Mouse (Mus musculus) heart, embryonic 13.5 days (tissue): ENCODE data around the gene Grin2a. TPM values are rescaled to one million over a fixed set of nuclear protein-coding genes. Genes with fewer than 3 reads are reported as not detected.

Experiments
- ATAC-seq: fragments of 200-750 bp; cut with Nextera tagmentation; 2 replicates; pipeline ENCODE4 v1.8.0; 2017; ENCODE audit warnings: moderate TSS enrichment; ENCODE audit not compliant: insufficient number of reproducible peaks, low FRiP score, low TSS enrichment; ENCODE audit errors: extremely low read depth
- H3K27ac ChIP-seq: fragments of 300-500 bp; sonication (generic); replicated peaks from 2 replicates; pipeline ENCODE4 v1.5.1; 2015; ENCODE audit warnings: moderate library complexity, mild to moderate bottlenecking, inconsistent platforms
- H3K27me3 ChIP-seq: fragments of 300-500 bp; sonication (generic); replicated peaks from 2 replicates; pipeline ENCODE4 v1.6.1; 2015; ENCODE audit warnings: mild to moderate bottlenecking, inconsistent platforms
- H3K36me3 ChIP-seq: fragments of 300-500 bp; sonication (generic); 2 replicates; pipeline ENCODE4 v1.6.1; 2015; ENCODE audit warnings: mild to moderate bottlenecking, inconsistent platforms
- H3K4me1 ChIP-seq: fragments of 300-500 bp; sonication (generic); 2 replicates; pipeline ENCODE4 v1.6.1; 2015; ENCODE audit warnings: inconsistent platforms
- H3K4me2 ChIP-seq: fragments of 300-500 bp; sonication (generic); 2 replicates; pipeline ENCODE4 v1.6.1; 2015; ENCODE audit warnings: inconsistent platforms, mild to moderate bottlenecking, moderate library complexity
- H3K4me3 ChIP-seq: fragments of 300-500 bp; sonication (generic); 2 replicates; pipeline ENCODE4 v1.5.1; 2015; ENCODE audit warnings: moderate library complexity, mild to moderate bottlenecking, inconsistent platforms
- H3K9ac ChIP-seq: fragments of 300-500 bp; sonication (generic); 2 replicates; pipeline ENCODE4 v1.6.1; 2015; ENCODE audit warnings: inconsistent platforms, mild to moderate bottlenecking, moderate library complexity
- H3K9me3 ChIP-seq: fragments of 300-500 bp; sonication (generic); 2 replicates; pipeline ENCODE4 v1.6.1; 2016; ENCODE audit warnings: inconsistent platforms
- WGBS: fragments of 180-500 bp; shearing (Covaris S2); methylation state at CpG from one replicate; pipeline ENCODE4 v1.1.7; 2015; ENCODE audit warnings: mixed read lengths; 5-methylcytosine and 5-hydroxymethylcytosine counted together
- polyA plus RNA-seq: library from polyadenylated mRNA; unstranded; fragments of >200 nt; fragmentation: Nextera tagmentation; extraction: Ambion mirVana; gene quantifications from 2 replicates; pipeline ENCODE4 v1.2.1, GENCODE M21; 2015

Grin2a gene
- polyA plus RNA-seq, 1 experiment from 2014 or later: 0.90 TPM

DNA sequence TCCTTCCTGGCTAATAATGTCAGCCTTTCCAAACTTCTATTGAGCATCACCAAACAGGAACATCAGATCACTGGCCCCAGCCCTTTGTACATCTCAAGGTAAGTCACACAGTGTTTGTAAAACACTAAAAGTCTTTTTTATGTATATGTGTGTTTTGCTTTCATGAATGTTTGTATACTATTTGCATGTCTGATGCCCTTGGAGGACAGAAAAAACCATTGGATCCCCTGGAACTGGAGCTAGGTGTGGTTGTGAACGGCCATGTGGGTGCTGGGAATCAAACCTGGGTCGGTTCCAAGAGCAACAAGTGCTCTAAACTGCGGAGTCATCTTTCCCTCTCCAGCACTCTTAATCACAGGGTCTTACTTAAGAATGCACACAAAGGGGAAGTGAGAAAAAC, 245.7 kb downstream of the Grin2a start:
- H3K9me3 ChIP-seq: peaks cover 3% of the 10 kb centered on the region; the same call in 1 of the 2 replicates
- H3K27me3 ChIP-seq: no peaks in the 10 kb centered on the region
- no peak overlapping the region for H3K27ac ChIP-seq
- H3K4me3 ChIP-seq: no peak overlapping the region
- 75% methylated on average over 3 of the region's 3 CpGs for WGBS
- H3K36me3 ChIP-seq: no peaks in the 10 kb centered on the region
- ATAC-seq: no peak
- no peak overlapping the region for H3K9ac ChIP-seq
- no peak overlapping the region for H3K4me2 ChIP-seq
- no peaks in the 10 kb centered on the region for H3K4me1 ChIP-seq

DNA sequence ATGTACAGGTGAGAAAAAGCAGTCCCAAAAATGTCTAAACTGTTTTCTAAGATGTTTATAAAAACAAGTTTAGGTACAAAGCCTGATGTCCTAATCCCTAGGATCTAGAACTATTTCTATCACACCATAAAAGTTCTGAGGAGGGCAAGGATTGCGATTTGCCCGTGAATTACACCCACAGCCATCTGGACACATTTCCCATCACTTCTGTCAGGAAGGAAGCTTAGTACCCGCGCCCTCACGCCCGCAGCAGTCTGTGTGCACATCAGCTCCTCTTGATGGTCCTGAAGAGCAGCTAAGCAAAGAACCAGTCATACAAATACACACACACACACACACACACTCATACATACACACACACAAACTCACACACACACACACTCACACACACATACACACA, 252.9 kb downstream of the Grin2a start:
- 79% methylated on average over 6 of the region's 6 CpGs for WGBS
- Histone ChIP-seq H3K27ac (no peak overlapping the region), H3K4me2 (no peak overlapping the region), H3K27me3 (no peaks in the 10 kb centered on the region), H3K9ac (no peak overlapping the region), H3K4me3 (no peak overlapping the region), H3K4me1 (no peaks in the 10 kb centered on the region), H3K36me3 (no peaks in the 10 kb centered on the region), H3K9me3 (no peaks in the 10 kb centered on the region)
- ATAC-seq: no peak

DNA sequence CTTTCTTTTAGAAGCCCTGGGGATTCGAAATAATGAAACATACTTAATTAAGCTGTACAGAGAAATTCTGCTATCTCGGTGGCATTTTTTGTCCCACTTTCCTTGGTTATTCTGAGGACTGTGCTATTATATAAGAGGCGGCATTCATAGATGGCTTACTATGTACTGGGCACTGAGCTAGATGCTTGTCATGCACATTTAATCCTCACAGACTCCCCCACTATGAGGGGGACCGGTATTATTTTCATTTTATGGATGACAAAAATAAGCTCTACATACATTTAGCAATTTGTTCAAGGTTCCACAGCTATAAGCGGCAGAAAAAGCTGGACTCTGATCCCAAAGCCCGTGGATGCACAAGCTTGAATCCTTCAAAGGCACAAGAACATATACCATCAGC, 256.7 kb downstream of the Grin2a start:
- Histone ChIP-seq H3K4me3 (no peak overlapping the region), H3K36me3 (no peaks in the 10 kb centered on the region), H3K9ac (no peak overlapping the region), H3K27me3 (no peaks in the 10 kb centered on the region), H3K4me2 (no peak overlapping the region), H3K9me3 (no peaks in the 10 kb centered on the region), H3K27ac (no peak overlapping the region), H3K4me1 (no peaks in the 10 kb centered on the region)
- no peak for ATAC-seq
- 77% methylated on average over 6 of the region's 6 CpGs for WGBS

DNA sequence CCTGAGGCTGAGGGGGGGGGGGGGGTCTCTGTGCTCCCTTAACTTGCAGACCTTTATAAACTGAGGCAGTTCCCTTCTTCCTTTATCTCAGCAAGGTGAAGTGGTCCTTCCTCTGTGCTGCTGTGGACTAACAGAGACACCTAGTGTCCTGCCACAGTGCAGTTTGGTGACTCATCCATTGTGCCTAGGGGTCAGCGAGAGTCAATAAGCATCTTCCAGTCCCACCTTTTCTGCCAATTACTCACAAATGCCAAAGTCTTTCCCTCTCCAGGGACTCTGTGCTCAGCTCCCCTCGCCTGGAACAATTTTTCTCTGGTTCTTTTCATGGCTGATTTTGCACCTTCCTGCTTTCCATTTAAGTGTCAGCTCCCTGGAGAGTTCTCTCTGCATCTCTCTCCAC, 258.2 kb downstream of the Grin2a start:
- Histone ChIP-seq H3K27ac (no peak overlapping the region), H3K9ac (no peak overlapping the region), H3K4me3 (no peak overlapping the region), H3K36me3 (no peaks in the 10 kb centered on the region), H3K4me2 (no peak overlapping the region), H3K9me3 (no peaks in the 10 kb centered on the region), H3K4me1 (no peaks in the 10 kb centered on the region), H3K27me3 (no peaks in the 10 kb centered on the region)
- ATAC-seq: no peak
- 21% methylated on average over 2 of the region's 2 CpGs for WGBS

DNA sequence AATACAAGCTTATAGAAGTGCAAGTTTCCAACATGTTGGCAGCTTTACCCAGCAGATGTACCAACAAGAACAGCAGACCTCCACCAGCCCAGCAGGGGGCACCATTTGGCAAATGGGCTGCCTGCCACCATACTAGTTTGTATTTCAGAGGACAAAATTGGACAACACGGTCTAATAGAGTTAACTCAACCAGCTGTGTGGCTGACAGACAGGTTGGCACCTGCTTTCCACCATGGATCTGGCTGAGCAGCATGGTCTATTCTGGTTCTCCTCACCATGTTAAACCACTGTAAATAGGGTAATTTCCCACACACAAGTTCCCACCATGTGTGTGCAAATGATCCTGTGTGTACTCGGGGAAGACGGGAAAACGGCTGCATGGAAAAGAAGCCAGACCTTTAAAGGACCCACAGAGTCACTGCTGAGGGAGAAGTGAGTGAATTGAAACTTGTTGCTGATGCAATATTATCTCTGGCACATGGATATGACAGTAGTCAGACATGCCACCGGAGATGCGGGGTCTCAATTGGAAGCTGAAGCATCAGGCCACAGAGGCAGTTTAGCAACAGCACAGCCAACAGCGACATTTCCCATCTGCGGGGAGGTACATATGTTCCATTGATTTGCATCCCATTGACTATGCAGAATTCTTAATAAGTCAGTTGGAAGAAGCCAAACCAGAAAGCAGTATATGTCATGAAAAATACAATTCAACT, 259.8 kb downstream of the Grin2a start:
- H3K4me1 ChIP-seq: no peaks in the 10 kb centered on the region
- ATAC-seq: no peak
- H3K4me2 ChIP-seq: no peak overlapping the region
- no peak overlapping the region for H3K9ac ChIP-seq
- no peak overlapping the region for H3K27ac ChIP-seq
- H3K36me3 ChIP-seq: no peaks in the 10 kb centered on the region
- H3K4me3 ChIP-seq: no peak overlapping the region
- WGBS: 77% methylated on average over 8 of the region's 8 CpGs
- peaks cover 4% of the 10 kb centered on the region; the same call in 1 of the 2 replicates for H3K9me3 ChIP-seq
- H3K27me3 ChIP-seq: no peaks in the 10 kb centered on the region

DNA sequence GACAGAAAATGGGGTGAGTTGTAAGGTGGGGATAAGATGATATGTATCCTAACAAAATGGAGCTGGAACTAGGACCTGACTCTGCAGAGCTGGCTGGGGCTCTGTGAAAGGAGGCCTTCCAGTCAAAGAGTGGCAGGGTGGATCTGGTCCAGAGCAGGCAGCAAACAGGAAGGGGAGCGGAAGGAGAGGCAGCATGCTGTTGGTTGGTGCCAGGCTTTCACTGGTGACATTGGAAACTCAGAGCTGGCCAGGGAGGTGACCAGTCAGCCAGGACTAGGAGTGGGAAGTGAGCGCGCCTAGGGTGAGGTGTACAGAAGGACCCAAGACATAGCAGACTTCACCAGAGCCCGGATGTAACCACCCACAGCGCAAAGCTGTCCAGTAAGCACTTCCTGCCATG, 267.8 kb downstream of the Grin2a start:
- Histone ChIP-seq H3K4me2 (no peak overlapping the region), H3K9me3 (peaks cover 4% of the 10 kb centered on the region; the same call in 1 of the 2 replicates), H3K27ac (no peak overlapping the region), H3K27me3 (no peaks in the 10 kb centered on the region), H3K9ac (no peak overlapping the region), H3K36me3 (no peaks in the 10 kb centered on the region), H3K4me3 (no peak overlapping the region), H3K4me1 (no peaks in the 10 kb centered on the region)
- no peak for ATAC-seq
- WGBS: 86% methylated on average over 5 of the region's 5 CpGs

DNA sequence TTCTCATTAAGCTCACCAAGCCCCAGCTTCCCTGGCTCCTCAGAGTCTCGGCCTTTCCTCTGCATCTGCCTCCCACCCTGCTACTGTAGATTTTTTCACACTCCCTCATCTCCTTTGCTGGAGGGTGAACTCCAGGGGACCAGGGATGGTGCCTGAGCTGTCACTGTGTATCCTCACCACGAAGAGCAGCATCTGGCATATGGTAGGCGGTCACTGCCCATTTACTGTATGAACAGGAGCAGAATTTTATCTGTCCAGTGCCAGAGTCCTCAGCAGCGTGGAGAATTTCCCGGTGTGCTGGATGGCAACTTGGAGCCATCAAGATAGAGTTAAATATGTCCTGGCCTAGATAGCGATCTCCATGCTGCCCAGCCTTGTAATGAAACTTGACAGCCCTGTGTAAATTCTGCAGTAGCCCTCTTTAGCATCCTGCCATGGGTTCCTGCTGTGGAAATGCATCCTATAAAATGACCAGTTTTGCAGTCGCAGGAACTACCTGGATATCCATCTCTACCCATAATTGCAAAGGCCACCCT, 269.7 kb downstream of the Grin2a start:
- no peaks in the 10 kb centered on the region for H3K4me1 ChIP-seq
- H3K9me3 ChIP-seq: no peaks in the 10 kb centered on the region
- H3K4me2 ChIP-seq: no peak overlapping the region
- no peak overlapping the region for H3K9ac ChIP-seq
- H3K27ac ChIP-seq: no peak overlapping the region
- H3K27me3 ChIP-seq: no peaks in the 10 kb centered on the region
- no peak overlapping the region for H3K4me3 ChIP-seq
- ATAC-seq: no peak
- H3K36me3 ChIP-seq: no peaks in the 10 kb centered on the region
- WGBS: 61% methylated on average over 7 of the region's 7 CpGs

DNA sequence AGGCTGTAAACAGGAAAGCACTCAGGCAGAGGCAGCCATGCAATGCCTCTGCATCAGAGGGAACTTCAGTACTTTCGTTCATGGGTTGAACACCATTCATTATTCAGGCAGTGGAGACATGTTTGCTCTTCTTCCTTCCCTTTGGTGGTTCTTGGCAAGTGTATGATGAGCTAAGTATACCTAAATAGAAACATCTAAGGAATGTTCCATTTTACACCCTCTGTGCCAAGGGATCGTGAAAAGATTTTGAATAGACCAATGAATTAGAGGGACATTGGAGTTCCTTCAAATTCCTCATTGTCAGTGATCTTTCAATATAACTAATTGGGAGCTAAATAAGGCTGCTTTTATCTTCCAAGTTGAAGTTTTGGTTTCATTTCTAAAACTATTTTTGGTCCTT, 284.0 kb downstream of the Grin2a start:
- no peaks in the 10 kb centered on the region for H3K9me3 ChIP-seq
- no peaks in the 10 kb centered on the region for H3K27me3 ChIP-seq
- no peaks in the 10 kb centered on the region for H3K36me3 ChIP-seq
- no peak overlapping the region for H3K27ac ChIP-seq
- no peak overlapping the region for H3K9ac ChIP-seq
- no peaks in the 10 kb centered on the region for H3K4me1 ChIP-seq
- H3K4me3 ChIP-seq: no peak overlapping the region
- WGBS: 81% methylated on average over 2 of the region's 2 CpGs
- no peak overlapping the region for H3K4me2 ChIP-seq
- no peak for ATAC-seq

DNA sequence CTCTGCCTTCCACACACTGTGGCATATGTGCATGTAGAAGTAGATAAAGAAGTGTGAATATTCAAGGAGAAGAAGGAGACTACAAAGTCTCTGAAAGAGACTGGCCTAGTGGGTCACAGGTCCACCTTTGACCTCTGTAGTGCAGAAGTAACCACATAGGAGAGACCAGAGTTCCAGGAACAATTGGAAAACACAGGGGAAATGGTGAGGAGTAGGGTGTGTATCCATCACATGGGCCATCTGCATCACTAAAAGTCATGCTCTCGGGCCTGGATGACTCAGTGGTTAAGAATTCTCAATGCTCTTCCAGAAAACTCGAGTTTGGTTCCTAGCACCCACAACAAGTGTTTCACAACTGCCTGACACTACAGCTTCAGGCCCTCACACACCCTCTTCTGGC, 285.4 kb downstream of the Grin2a start:
- 42% methylated on average over 2 of the region's 2 CpGs for WGBS
- Histone ChIP-seq H3K9ac (no peak overlapping the region), H3K9me3 (no peaks in the 10 kb centered on the region), H3K4me2 (no peak overlapping the region), H3K27ac (no peak overlapping the region), H3K36me3 (no peaks in the 10 kb centered on the region), H3K4me1 (no peaks in the 10 kb centered on the region), H3K27me3 (no peaks in the 10 kb centered on the region), H3K4me3 (no peak overlapping the region)
- no peak for ATAC-seq

DNA sequence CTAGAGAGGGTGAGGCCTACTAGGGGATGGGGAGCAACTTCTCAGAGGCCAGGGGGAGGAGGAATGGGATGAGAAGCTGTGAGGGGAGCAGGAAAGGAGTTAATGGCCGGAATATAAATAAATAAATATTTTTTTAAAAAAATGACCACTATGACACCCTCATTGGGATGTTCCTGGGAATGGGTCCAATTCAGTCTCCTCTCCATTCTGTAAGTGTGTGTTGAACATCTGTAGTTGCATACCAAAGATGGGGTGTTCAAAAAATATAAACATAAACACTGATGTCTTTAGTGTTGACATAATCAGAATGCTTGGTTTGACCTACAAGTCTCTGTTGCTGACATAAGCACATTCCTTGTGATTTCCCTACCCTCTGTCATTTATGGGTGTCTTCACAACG, 298.2 kb downstream of the Grin2a start:
- no peak for ATAC-seq
- WGBS: 66% methylated on average over 2 of the region's 2 CpGs

DNA sequence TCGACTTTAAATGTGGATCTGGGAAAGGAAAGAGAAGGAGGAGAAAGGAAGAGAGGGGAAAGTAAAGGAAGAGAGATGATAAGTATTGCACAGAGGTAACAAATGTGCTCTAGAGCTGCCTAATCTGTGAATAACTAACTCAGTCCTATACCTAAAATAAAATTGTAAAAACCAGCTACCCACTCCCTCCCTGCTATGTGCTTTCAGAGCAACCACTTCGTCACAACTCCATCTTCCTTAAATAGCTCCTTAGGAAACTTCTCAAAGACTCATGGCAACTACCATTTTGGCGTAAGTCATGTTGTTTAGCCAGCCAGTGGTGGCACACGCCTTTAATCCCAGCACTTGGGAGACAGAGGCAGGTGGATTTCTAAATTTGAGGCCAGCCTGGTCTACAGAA, 301.3 kb downstream of the Grin2a start:
- Histone ChIP-seq H3K36me3 (no peaks in the 10 kb centered on the region), H3K4me2 (no peak overlapping the region), H3K27ac (no peak overlapping the region), H3K9ac (no peak overlapping the region), H3K4me3 (no peak overlapping the region), H3K9me3 (no peaks in the 10 kb centered on the region), H3K4me1 (no peaks in the 10 kb centered on the region), H3K27me3 (no peaks in the 10 kb centered on the region)
- ATAC-seq: no peak
- 62% methylated on average over 4 of the region's 4 CpGs for WGBS

More for the DNA sequence above, 298.2 kb downstream of the Grin2a start:
- H3K4me3 ChIP-seq: no peak overlapping the region
- H3K9me3 ChIP-seq: no peaks in the 10 kb centered on the region
- no peak overlapping the region for H3K9ac ChIP-seq
- H3K27me3 ChIP-seq: no peaks in the 10 kb centered on the region
- no peak overlapping the region for H3K27ac ChIP-seq
- no peaks in the 10 kb centered on the region for H3K36me3 ChIP-seq
- no peaks in the 10 kb centered on the region for H3K4me1 ChIP-seq
- no peak overlapping the region for H3K4me2 ChIP-seq

DNA sequence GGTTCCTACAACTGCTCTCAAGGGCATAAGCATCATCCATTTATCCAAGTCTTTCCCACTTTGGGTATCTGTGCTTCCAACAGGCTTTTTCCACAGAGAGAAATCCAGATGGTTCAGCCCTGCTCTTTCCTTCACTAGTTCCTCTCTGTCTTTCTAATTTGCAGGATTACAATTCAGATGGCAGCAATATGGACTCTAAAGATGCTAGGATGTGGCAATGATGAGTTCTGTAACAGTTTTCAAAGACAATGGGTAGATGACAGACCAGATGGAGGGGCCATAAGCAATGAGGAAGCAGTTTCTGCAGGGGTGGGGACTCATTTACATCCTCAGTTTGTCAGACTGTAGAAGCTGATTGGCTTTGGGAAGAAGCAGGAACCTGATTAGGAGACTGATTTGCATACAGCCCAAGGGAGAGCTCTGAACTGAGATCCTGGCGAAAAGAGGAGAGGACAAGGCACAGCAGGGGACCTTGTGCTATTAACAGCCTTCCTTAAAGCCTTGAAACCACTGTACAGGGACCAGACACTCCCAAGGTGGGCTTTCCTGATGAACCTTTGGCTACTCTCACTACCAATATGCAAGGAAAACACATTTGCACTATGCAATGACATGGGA, 306.7 kb downstream of the Grin2a start:
- no peak overlapping the region for H3K27ac ChIP-seq
- no peak overlapping the region for H3K4me2 ChIP-seq
- H3K36me3 ChIP-seq: no peaks in the 10 kb centered on the region
- H3K4me3 ChIP-seq: no peak overlapping the region
- no peaks in the 10 kb centered on the region for H3K4me1 ChIP-seq
- H3K9me3 ChIP-seq: no peaks in the 10 kb centered on the region
- no peak overlapping the region for H3K9ac ChIP-seq
- no peak for ATAC-seq
- WGBS: 10% methylated on average over 1 of the region's 1 CpGs
- no peaks in the 10 kb centered on the region for H3K27me3 ChIP-seq
